Mouse (Mus musculus): Measurements from ENCODE around the gene Scn8a.

Scn8a gene

DNA sequence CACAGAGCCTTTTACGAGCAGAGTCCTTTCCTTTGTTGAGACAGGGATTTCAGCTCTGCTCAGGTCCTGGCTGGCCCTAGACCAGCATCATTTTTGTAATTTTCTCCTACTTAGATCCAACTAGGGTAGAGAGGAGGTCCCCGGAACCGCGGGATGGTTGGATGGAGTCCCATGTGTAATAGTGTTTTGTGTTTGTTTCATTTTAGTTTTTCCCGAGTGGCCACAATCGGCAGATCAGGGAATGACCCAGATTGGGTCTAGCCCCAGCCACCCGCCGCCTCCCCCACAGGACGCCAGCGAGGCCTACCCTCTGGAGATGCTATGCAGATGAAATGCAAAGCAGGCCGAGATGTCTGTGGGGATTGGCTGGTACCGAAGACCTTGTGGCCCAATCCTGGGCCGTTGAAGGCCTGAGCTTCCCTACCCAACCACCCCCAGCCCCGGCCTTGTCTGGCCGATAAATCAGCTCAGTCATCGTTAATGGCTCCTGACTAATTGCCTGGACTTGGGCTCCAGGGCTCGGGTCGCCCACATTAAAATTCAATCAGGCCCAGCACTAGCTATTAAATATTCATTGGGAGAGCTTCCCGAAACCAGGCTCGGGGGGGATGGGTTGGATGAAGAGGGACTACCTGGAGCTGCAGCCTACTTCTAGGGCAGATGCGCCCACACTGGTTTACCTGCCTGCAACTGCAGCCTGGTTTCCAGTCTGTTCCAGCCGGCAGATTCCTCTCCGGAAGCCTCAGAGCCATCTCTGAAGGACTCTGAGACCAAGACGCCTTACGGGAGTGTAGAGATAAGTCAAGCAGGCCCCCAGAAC, 223.4 kb downstream of the Scn8a start:
- no peak for DNase-seq (ENCODE audit: low read depth, low spot score)

DNA sequence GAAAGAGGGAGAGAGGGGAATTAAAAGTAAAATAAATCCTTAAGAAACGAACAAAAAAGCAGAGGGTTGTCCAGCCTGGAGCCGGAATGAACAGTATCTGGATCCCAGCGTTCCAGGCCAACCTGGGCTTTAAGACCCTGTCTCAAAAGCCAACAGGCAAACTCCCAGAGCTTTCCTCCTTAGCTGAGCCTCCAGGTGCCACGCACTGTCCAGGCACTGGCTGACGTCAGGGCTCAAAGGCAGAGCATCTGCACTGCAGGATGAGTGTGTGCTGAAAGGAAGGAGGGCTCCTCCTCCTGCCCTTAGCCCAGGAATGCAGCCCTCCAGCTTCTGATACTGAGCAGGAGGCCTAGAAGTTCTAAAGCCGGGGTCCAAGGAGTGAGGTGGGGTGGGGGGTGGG, 224.3 kb downstream of the Scn8a start:
- no peak for DNase-seq (ENCODE audit: low read depth, low spot score)

DNA sequence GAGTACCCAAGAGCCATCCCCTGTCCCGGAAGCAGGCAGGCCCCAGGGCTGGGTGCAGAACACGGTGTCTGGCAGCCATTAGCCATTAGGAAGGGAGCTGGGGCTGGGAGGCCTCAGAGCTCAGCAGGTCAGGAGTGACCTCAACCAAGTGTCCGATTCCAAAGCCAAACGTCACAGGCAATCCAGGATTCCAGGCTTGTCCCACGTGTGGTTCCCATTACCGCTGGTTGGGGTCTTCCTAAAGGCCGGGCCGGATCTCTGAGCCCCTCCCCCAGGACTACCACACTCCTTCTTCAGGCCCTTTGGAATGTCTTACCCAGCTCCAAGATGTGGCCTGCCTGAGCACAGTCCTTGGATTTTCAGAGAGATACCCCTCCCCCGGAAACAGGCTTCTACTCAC, 225.3 kb downstream of the Scn8a start:
- no peak for DNase-seq (ENCODE audit: low read depth, low spot score)

DNA sequence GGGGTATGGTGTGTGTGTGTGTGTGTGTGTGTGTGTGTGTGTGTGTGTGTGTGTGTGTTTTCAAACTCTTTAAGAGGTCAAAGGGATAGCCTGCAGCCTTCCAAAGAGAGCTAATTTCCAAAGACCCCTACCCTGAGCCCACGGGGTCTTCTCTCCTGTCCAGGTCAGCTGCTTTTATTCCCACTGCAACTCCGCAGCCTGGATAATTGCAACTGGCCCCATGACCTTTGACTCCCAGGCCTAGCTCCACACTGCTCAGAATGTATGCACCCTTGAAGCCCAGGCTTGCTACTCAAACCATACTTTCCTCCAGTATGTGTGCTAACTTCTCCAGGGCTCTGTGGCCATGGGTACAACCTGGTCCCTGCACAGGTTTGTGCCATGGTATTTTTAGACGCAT, 225.7 kb downstream of the Scn8a start:
- no peak for DNase-seq (ENCODE audit: low read depth, low spot score)

Measured in A20 (cell line).